Mouse (Mus musculus): Measurements from ENCODE around the gene Fkbpl. TPM values are rescaled to one million over a fixed set of nuclear protein-coding genes. Genes with fewer than 3 reads are reported as not detected.

Fkbpl gene
- polyA plus RNA-seq, 1 experiment from 2014 or later = 15.8 TPM

DNA sequence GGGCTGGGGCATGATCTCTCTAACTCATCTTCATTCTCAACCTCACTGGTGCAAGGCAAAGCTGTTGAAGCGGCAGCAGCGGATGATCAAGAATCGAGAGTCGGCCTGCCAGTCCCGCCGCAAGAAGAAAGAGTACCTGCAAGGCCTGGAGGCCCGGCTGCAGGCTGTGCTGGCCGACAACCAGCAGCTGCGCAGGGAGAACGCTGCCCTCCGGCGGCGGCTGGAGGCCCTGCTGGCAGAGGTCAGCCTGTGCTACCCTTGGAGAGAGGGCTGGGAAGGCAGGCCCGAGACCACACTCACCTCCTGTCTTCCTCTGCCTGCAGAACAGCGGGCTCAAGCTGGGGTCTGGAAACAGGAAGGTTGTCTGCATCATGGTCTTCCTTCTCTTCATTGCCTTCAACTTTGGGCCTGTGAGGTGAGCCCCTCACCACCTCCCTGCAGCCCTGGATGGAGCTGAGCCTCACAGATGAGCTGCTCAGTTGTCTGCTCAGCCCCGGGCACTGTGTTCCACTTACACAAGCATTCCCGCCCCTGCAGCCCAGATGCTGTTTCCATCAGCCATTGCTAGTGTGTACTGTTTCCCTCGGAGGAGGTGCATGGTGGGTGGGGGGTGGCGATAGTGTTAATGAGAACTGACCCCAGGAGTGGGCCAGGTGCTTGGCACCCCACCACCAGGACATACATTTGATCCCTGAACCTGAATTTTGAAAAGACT, 7.1 kb downstream of the Fkbpl start:
- Histone ChIP-seq H3K36me3 (peaks cover 63% of the 10 kb centered on the region), H3K9me3 (replicated peaks) (no peaks in the 10 kb centered on the region), H3K4me3 (replicated peaks) (no peak overlapping the region), H3K9ac (replicated peaks) (no peak overlapping the region), H3K27me3 (replicated peaks) (no peaks in the 10 kb centered on the region), H3K4me2 (no peak overlapping the region), H3K27ac (replicated peaks) (no peak overlapping the region), H3K4me1 (peaks cover 31% of the 10 kb centered on the region)
- ATAC-seq (ENCODE audit: low FRiP score) = no peak
- WGBS = 50% methylated on average over 19 of the region's 19 CpGs

DNA sequence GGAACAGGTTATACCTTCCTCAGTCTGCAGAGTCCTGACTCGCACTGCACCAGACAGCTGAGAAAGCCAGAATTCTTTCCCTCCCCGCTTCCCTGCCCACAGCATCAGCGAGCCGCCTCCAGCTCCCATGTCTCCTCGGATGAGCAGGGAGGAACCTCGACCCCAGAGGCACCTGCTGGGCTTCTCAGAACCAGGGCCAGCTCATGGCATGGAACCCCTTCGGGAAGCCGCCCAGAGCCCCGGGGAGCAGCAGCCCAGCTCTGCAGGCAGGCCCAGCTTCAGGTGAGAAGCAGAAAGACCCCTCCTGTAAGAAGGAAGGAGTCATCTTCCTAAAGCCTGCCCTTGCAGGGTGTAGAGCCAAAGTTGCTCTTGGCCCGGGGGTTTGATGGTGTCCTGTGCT, 8.0 kb downstream of the Fkbpl start:
- Histone ChIP-seq H3K36me3 (peaks cover 63% of the 10 kb centered on the region), H3K4me2 (no peak overlapping the region), H3K4me3 (replicated peaks) (no peak overlapping the region), H3K27ac (replicated peaks) (no peak overlapping the region), H3K9me3 (replicated peaks) (no peaks in the 10 kb centered on the region), H3K9ac (replicated peaks) (no peak overlapping the region), H3K27me3 (replicated peaks) (no peaks in the 10 kb centered on the region), H3K4me1 (peaks cover 28% of the 10 kb centered on the region)
- no peak for ATAC-seq (ENCODE audit: low FRiP score)
- whole genome bisulfite sequencing = 93% methylated on average over 10 of the region's 10 CpGs

DNA sequence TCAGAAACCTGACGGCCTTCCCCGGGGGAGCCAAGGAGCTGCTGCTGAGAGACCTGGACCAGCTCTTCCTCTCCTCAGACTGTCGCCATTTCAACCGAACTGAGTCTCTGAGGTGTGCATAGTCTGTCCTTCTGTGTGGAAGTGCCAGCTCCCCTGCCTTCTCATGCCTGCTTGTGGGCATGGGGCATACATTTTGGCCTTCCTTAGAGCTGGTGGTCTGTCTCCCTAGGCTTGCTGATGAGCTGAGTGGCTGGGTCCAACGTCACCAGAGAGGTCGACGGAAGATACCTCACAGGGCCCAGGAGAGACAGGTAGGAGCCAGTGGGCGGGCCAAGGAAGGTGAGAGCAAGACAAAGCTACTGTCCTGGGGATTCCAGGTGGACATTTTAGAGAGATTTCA, 8.4 kb downstream of the Fkbpl start:
- Histone ChIP-seq H3K4me2 (no peak overlapping the region), H3K4me1 (peaks cover 24% of the 10 kb centered on the region), H3K36me3 (peaks cover 63% of the 10 kb centered on the region), H3K27me3 (replicated peaks) (no peaks in the 10 kb centered on the region), H3K9me3 (replicated peaks) (no peaks in the 10 kb centered on the region), H3K4me3 (replicated peaks) (no peak overlapping the region), H3K9ac (replicated peaks) (no peak overlapping the region), H3K27ac (replicated peaks) (no peak overlapping the region)
- ATAC-seq (ENCODE audit: low FRiP score) = no peak
- WGBS = 94% methylated on average over 8 of the region's 8 CpGs

DNA sequence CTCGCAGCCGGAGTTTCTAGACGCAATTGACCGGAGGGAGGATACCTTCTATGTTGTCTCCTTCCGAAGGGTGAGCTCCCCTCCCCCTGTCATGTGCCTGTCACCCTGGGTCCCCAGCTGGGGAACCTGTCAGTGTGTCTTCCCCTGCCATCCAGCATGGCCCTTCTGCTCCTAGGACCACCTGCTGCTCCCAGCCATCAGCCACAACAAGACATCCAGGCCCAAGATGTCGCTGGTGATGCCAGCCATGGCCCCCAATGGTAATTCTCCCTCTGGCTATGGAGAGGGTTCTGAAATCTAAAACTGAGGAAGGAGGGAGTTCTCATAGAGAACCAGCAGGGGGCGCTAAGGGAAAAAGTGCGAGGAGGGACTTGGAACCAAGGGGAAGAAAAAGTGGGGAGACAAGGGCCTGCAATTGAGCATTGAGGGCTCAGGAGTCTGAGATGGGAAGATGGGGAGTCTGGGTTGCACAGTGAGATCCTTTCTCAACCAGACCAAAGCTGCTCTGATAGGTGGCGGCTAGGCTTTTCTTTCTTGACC, 9.3 kb downstream of the Fkbpl start:
- peaks cover 3% of the 10 kb centered on the region; the same call in 1 of the 2 replicates for H3K27me3 ChIP-seq (replicated peaks)
- no peak overlapping the region for H3K4me3 ChIP-seq (replicated peaks)
- H3K4me1 ChIP-seq = peaks cover 15% of the 10 kb centered on the region
- WGBS = 68% methylated on average over 9 of the region's 9 CpGs
- no peak overlapping the region for H3K9ac ChIP-seq (replicated peaks)
- H3K27ac ChIP-seq (replicated peaks) = no peak overlapping the region
- H3K9me3 ChIP-seq (replicated peaks) = no peaks in the 10 kb centered on the region
- H3K4me2 ChIP-seq = no peak overlapping the region
- H3K36me3 ChIP-seq = peaks cover 63% of the 10 kb centered on the region
- no peak for ATAC-seq (ENCODE audit: low FRiP score)

DNA sequence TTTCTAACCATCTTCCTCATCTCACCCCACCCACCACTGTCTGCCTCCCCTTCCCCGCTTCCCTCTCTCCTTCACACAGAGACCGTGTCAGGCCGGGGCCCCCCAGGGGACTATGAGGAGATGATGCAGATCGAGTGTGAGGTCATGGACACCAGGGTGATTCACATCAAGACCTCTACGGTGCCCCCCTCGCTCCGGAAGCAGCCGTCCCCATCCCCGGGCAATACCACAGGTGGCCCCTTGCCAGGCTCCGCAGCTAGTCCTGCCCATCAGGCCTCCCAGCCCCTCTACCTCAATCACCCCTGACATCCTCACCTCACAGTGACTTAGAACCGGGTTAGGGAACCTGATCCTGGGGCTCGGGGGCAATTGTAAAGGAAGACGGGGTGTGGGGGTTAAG, 9.8 kb downstream of the Fkbpl start:
- no peak for ATAC-seq (ENCODE audit: low FRiP score)
- H3K4me3 ChIP-seq (replicated peaks) = no peak overlapping the region
- 95% methylated on average over 13 of the region's 13 CpGs for WGBS
- H3K27ac ChIP-seq (replicated peaks) = no peak overlapping the region
- H3K4me1 ChIP-seq = peaks cover 13% of the 10 kb centered on the region
- no peaks in the 10 kb centered on the region for H3K9me3 ChIP-seq (replicated peaks)
- H3K36me3 ChIP-seq = peaks cover 57% of the 10 kb centered on the region
- H3K9ac ChIP-seq (replicated peaks) = no peak overlapping the region
- H3K4me2 ChIP-seq = no peak overlapping the region
- H3K27me3 ChIP-seq (replicated peaks) = peaks cover 9% of the 10 kb centered on the region

DNA sequence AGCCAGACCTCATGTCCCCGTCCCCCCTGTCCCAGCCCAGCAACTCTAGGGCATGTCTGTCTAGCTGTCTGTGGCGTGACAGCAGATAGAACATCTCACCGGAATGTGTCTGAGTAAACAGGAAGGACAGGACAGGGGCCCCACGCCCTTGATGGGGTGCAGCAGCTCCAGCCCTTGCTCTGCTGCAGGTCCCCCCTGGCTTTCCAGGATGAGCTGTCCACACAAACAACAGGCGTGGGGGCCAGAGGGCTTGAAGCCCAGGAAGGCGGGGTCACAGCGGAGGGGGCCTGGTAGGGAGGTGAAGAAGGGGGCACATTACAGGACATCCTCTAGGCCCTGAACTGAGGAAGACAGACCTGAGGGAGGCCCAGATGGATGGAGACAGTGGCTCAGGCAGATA, 10.6 kb downstream of the Fkbpl start:
- Histone ChIP-seq H3K9ac (replicated peaks) (no peak overlapping the region), H3K27me3 (replicated peaks) (peaks cover 15% of the 10 kb centered on the region), H3K27ac (replicated peaks) (0 out of 2 replicates have a peak overlapping the region, but pooled peaks have one; percentile 37), H3K9me3 (replicated peaks) (no peaks in the 10 kb centered on the region), H3K36me3 (peaks cover 50% of the 10 kb centered on the region), H3K4me1 (peaks cover 13% of the 10 kb centered on the region), H3K4me2 (no peak overlapping the region), H3K4me3 (replicated peaks) (no peak overlapping the region)
- 84% methylated on average over 7 of the region's 7 CpGs for WGBS
- ATAC-seq (ENCODE audit: low FRiP score) = no peak

DNA sequence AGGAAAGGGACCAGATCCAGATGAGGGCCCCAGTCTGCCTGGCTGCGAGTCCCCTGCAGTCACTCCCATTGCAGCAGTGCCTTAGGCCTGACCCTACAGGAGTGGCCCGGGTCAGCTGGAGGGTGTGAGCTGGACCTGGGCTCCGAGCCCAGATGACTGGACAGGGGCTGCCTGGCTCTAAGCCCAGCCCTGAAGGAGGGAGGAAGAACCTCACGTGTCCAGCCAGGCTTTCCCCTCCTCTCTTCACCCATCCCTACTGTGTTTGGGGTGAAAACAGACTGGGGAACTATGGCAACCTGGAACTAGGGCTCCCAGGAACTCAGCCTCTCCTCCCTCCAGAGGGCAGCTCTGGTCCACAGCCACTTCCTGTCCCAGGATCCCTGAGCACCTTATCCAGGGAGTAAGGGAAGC, 11.0 kb downstream of the Fkbpl start:
- Histone ChIP-seq H3K36me3 (peaks cover 45% of the 10 kb centered on the region), H3K9ac (replicated peaks) (no peak overlapping the region), H3K27me3 (replicated peaks) (peaks cover 19% of the 10 kb centered on the region), H3K4me3 (replicated peaks) (no peak overlapping the region), H3K4me2 (no peak overlapping the region), H3K9me3 (replicated peaks) (no peaks in the 10 kb centered on the region), H3K4me1 (peaks cover 13% of the 10 kb centered on the region), H3K27ac (replicated peaks) (peak overlapping the region; percentile 37; the same call in 1 of the 2 replicates)
- ATAC-seq (ENCODE audit: low FRiP score) = peak; percentile 56
- 51% methylated on average over 4 of the region's 4 CpGs for WGBS

DNA sequence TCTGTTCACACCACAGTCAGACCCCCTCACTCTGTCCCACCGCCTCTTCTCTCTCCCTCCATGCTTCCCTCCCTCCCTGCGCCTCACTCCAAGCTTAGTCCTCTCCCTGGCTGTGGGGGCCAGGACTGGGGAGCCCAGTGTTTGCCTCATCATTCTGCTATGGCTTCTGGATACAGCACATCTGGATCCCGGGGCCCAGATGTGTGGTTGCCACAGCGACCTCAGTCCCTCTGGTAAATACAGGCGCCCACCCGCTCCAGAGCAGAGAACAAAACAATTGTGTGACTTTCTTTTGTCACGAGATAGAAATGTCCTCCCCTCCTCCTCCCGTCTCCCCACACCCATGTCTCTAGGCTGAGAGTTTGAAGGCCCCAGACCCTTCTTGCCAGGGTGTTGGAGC, 12.1 kb downstream of the Fkbpl start:
- 41% methylated on average over 8 of the region's 8 CpGs for WGBS
- peaks cover 21% of the 10 kb centered on the region for H3K4me1 ChIP-seq
- no peaks in the 10 kb centered on the region for H3K9me3 ChIP-seq (replicated peaks)
- H3K4me2 ChIP-seq = no peak overlapping the region
- H3K27me3 ChIP-seq (replicated peaks) = peaks cover 30% of the 10 kb centered on the region
- H3K36me3 ChIP-seq = peaks cover 35% of the 10 kb centered on the region
- no peak overlapping the region for H3K27ac ChIP-seq (replicated peaks)
- no peak for ATAC-seq (ENCODE audit: low FRiP score)
- no peak overlapping the region for H3K4me3 ChIP-seq (replicated peaks)
- H3K9ac ChIP-seq (replicated peaks) = no peak overlapping the region

DNA sequence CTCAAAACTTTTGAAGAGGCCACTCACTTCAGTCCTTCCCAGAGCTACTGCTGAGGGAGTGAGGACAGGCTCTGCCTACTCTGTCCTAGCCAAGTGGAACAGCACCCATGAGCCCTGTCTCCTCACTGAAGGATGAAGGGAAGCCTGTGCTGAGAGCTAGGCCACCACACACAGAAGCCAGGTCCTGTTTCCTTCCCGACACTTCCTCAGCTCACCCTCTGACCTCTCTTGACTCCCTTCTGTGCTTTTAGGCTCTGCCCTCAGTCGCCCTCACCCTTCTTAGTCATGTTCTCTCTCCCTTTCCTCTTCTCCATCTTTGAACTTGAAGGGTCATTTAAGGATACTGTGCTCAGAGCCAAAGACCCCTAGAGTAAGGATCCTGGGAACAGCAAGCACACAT, 12.7 kb downstream of the Fkbpl start:
- no peak for ATAC-seq (ENCODE audit: low FRiP score)
- H3K4me2 ChIP-seq = no peak overlapping the region
- H3K9me3 ChIP-seq (replicated peaks) = no peaks in the 10 kb centered on the region
- H3K36me3 ChIP-seq = peaks cover 28% of the 10 kb centered on the region
- H3K27me3 ChIP-seq (replicated peaks) = peaks cover 31% of the 10 kb centered on the region
- no peak overlapping the region for H3K4me3 ChIP-seq (replicated peaks)
- no peak overlapping the region for H3K9ac ChIP-seq (replicated peaks)
- peaks cover 22% of the 10 kb centered on the region for H3K4me1 ChIP-seq
- WGBS = 71% methylated on average over 2 of the region's 2 CpGs
- no peak overlapping the region for H3K27ac ChIP-seq (replicated peaks)

DNA sequence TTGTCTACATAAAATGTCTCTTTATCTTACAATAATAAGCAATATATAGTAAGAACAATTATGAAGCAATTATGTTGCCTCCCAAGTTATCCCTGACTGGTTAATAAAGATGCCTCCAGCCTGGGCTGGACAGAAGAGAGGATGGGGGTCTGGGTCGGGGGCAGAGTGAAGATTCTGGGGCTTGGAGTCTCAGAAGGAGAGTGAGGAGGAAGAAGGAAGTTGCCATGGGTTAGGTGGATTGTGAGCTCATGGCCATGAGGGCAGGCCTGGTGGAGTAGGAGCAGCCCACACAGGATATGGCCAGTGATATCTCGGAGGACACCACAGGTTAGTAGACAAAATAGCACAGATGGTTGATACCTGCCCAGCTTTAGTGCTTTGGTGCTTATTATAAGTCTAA, 13.6 kb downstream of the Fkbpl start:
- no peak overlapping the region for H3K9ac ChIP-seq (replicated peaks)
- peaks cover 20% of the 10 kb centered on the region for H3K36me3 ChIP-seq
- no peak overlapping the region for H3K27ac ChIP-seq (replicated peaks)
- WGBS = 93% methylated on average over 2 of the region's 2 CpGs
- H3K9me3 ChIP-seq (replicated peaks) = no peaks in the 10 kb centered on the region
- no peak for ATAC-seq (ENCODE audit: low FRiP score)
- H3K27me3 ChIP-seq (replicated peaks) = peaks cover 36% of the 10 kb centered on the region
- H3K4me2 ChIP-seq = no peak overlapping the region
- H3K4me1 ChIP-seq = peaks cover 22% of the 10 kb centered on the region
- H3K4me3 ChIP-seq (replicated peaks) = no peak overlapping the region

DNA sequence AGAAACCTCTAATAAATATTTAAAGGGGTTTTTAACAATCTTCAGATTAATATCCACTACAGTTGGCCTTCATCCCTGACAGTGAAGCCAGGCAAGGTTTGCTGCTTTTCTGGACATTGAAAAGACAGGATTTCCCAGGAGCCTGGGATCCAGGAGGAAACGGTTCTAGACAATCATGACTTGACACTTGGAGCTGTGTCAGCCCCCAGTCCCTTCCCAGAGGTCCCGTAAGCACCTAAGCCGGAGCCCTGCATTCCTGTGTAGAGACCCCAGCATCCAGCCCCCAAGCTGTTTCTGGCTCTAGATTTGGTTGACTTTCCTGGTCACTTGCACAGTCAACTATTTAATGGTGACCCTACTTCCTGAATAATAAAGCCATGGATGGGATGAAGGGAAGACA, 14.0 kb downstream of the Fkbpl start:
- 86% methylated on average over 3 of the region's 3 CpGs for WGBS
- H3K4me2 ChIP-seq = no peak overlapping the region
- peaks cover 37% of the 10 kb centered on the region for H3K27me3 ChIP-seq (replicated peaks)
- H3K4me3 ChIP-seq (replicated peaks) = no peak overlapping the region
- H3K36me3 ChIP-seq = peaks cover 15% of the 10 kb centered on the region
- no peak for ATAC-seq (ENCODE audit: low FRiP score)
- H3K4me1 ChIP-seq = peaks cover 22% of the 10 kb centered on the region
- H3K9ac ChIP-seq (replicated peaks) = no peak overlapping the region
- H3K27ac ChIP-seq (replicated peaks) = no peak overlapping the region
- no peaks in the 10 kb centered on the region for H3K9me3 ChIP-seq (replicated peaks)

DNA sequence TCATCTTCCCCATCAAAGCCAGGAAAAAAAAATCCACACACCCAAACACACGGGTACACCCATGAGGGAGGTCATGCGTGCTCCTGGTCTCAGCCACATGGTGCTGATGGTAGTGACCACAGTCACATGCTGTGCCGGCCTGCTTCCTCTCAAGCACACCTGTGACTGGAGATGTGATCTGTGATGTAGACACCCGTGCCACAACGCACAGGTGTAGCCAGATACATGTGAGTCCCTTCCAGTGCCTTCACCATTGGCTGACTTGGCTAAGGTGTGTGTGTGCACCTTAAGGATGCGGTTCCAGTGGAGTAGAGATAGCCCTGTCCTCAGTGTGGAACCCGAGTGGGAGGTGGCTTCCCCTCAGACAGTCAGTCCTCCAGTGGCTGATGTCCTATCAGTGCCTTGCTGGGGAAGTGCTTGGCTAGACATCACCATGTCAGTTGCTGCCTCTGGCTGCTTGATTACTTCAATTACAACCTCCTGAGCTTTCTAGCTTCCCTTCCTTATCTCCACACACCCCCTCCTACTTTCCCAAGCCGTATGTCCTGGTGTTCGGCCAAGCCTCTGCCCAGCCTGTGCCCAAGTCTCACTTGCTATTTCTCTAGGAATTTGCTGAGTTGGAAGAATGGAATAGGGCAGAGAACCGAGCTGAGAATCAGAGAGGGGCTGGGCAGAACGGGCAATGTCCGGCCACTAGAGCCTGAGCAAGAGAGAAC, 14.8 kb downstream of the Fkbpl start:
- 72% methylated on average over 12 of the region's 12 CpGs for WGBS
- ATAC-seq (ENCODE audit: low FRiP score) = no peak
- no peaks in the 10 kb centered on the region for H3K9me3 ChIP-seq (replicated peaks)

More for the DNA sequence above, 14.8 kb downstream of the Fkbpl start:
- Histone ChIP-seq H3K4me1 (peaks cover 22% of the 10 kb centered on the region), H3K4me2 (no peak overlapping the region), H3K4me3 (replicated peaks) (no peak overlapping the region), H3K9ac (replicated peaks) (no peak overlapping the region), H3K27ac (replicated peaks) (no peak overlapping the region), H3K27me3 (replicated peaks) (peaks cover 37% of the 10 kb centered on the region), H3K36me3 (peaks cover 10% of the 10 kb centered on the region)
